Mouse (Mus musculus) central nervous system, embryonic 11.5 days (tissue): ENCODE measurements around the gene Nrl. TPM values are rescaled to one million over a fixed set of nuclear protein-coding genes. Genes with fewer than 3 reads are reported as not detected.

Source experiments
- polyA plus RNA-seq: library from polyadenylated mRNA; depleted of rRNA; stranded (reverse); fragments of >200 nt; gene quantifications from 2 replicates; pipeline ENCODE4 v1.2.3, GENCODE M21; 2012; rRNA removed

Nrl gene
- 0.09 and 0.11 TPM in 2 replicates for polyA plus RNA-seq

GRCm38 (mm10) chr14:55524785-55525184, at the start of gene Nrl:
TSS of gene Nrl (minus strand) at chr14:55524981.

GRCm38 (mm10) chr14:55560202-55561073, 35.7 kb upstream of the Nrl start, which contains the start of gene A730061H03Rik:
TSS of gene A730061H03Rik (minus strand) at chr14:55560406.

GRCm38 (mm10) chr14:55559799-55560201, 35.0 kb upstream of the Nrl start, which contains the start of gene Dcaf11:
TSS of gene Dcaf11 (plus strand) at chr14:55560006.

GRCm38 (mm10) chr14:55540067-55540786, 15.4 kb upstream of the Nrl start, which contains the start of gene Pck2:
TSS of gene Pck2 (plus strand) at chr14:55540266.

GRCm38 (mm10) chr14:55510125-55510731, 14.6 kb downstream of the Nrl start, which contains the start of gene Cpne6:
TSS of gene Cpne6 (plus strand) at chr14:55510445.

GRCm38 (mm10) chr14:55490361-55491201, 34.2 kb downstream of the Nrl start, which contains the start of gene Carmil3:
TSS of gene Carmil3 (plus strand) at chr14:55490651.

GRCm38 (mm10) chr14:55478651-55479599, 45.9 kb downstream of the Nrl start, which contains the start of gene Dhrs4:
TSS of gene Dhrs4 (plus strand) at chr14:55478758.

Other genes starting within 250 kb of the Nrl start
- gene Dhrs4, start 46.2 kb downstream of the Nrl start, polyA plus RNA-seq = 48.2 and 49.4 TPM in 2 replicates
- 55.6 and 61.7 TPM in 2 replicates for gene Carmil3, start 34.3 kb downstream of the Nrl start, polyA plus RNA-seq
- 0.79 and 1.2 TPM in 2 replicates for gene Cpne6, start 14.5 kb downstream of the Nrl start, polyA plus RNA-seq
- 17.8 and 25.7 TPM in 2 replicates for gene Pck2, start 15.3 kb upstream of the Nrl start, polyA plus RNA-seq
- 63.0 and 75.5 TPM in 2 replicates for gene Dcaf11, start 35.0 kb upstream of the Nrl start, polyA plus RNA-seq
- gene A730061H03Rik, start 35.4 kb upstream of the Nrl start, polyA plus RNA-seq = 0.18 and 0.30 TPM in 2 replicates
- gene Fitm1, start 50.6 kb upstream of the Nrl start, polyA plus RNA-seq = 1.3 and 8.1 TPM in 2 replicates
- gene Psme1, start 53.1 kb upstream of the Nrl start, polyA plus RNA-seq = 75.5 and 136 TPM in 2 replicates
- gene Emc9, start 60.3 kb upstream of the Nrl start, polyA plus RNA-seq = 7.7 TPM in 2 replicates
- gene Psme2, start 66.1 kb upstream of the Nrl start, polyA plus RNA-seq = 72.7 and 98.9 TPM in 2 replicates
- gene Rnf31, start 66.7 kb upstream of the Nrl start, polyA plus RNA-seq = 22.3 and 22.4 TPM in 2 replicates
- gene Irf9, start 78.6 kb upstream of the Nrl start, polyA plus RNA-seq = 19.0 and 20.1 TPM in 2 replicates
- 17.0 and 19.2 TPM in 2 replicates for gene Rec8, start 93.1 kb upstream of the Nrl start, polyA plus RNA-seq
- gene Ipo4, start 111.0 kb upstream of the Nrl start, polyA plus RNA-seq = 119 and 120 TPM in 2 replicates
- 3.4 and 4.1 TPM in 2 replicates for gene Gm49378, start 112.9 kb upstream of the Nrl start, polyA plus RNA-seq
- 52.0 and 59.3 TPM in 2 replicates for gene Tm9sf1, start 118.8 kb upstream of the Nrl start, polyA plus RNA-seq
- 2.4 TPM in 2 replicates for gene Tssk4, start 125.2 kb upstream of the Nrl start, polyA plus RNA-seq
- gene Mdp1, start 135.5 kb upstream of the Nrl start, polyA plus RNA-seq = 54.9 and 66.5 TPM in 2 replicates
- 40.5 and 45.5 TPM in 2 replicates for gene Gmpr2, start 147.0 kb upstream of the Nrl start, polyA plus RNA-seq
- gene Nedd8, start 147.1 kb upstream of the Nrl start, polyA plus RNA-seq = 438 and 468 TPM in 2 replicates
- 48.1 and 69.4 TPM in 2 replicates for gene Tinf2, start 156.8 kb upstream of the Nrl start, polyA plus RNA-seq
- gene Tgm1, start 188.9 kb upstream of the Nrl start, polyA plus RNA-seq = 0.82 and 0.91 TPM in 2 replicates
- 27.0 and 29.8 TPM in 2 replicates for gene Rabggta, start 197.3 kb upstream of the Nrl start, polyA plus RNA-seq
- gene Dhrs1, start 220.7 kb upstream of the Nrl start, polyA plus RNA-seq = 64.8 and 70.9 TPM in 2 replicates
- 24.1 and 26.2 TPM in 2 replicates for gene Nop9, start 220.7 kb upstream of the Nrl start, polyA plus RNA-seq
- gene Cideb, start 233.5 kb upstream of the Nrl start, polyA plus RNA-seq = 1.9 and 2.2 TPM in 2 replicates
- gene Ltb4r2, start 236.4 kb upstream of the Nrl start, polyA plus RNA-seq = 0.31 and 0.32 TPM in 2 replicates
- 0.43 and 0.58 TPM in 2 replicates for gene Ltb4r1, start 241.0 kb upstream of the Nrl start, polyA plus RNA-seq